Mouse (Mus musculus) right cerebral cortex, adult 18-20 months (tissue): Measurements from ENCODE around the gene Nipal1.

Experiments used
- DNase-seq: peaks from one replicate; pipeline ENCODE4 v3.0.0; 2022; ENCODE audit warnings: mixed read lengths

Nipal1 gene

GRCm38 (mm10) chr5:72666428-72666827 lies 18.8 kb downstream of the Nipal1 start:
- no peak for DNase-seq

DNA sequence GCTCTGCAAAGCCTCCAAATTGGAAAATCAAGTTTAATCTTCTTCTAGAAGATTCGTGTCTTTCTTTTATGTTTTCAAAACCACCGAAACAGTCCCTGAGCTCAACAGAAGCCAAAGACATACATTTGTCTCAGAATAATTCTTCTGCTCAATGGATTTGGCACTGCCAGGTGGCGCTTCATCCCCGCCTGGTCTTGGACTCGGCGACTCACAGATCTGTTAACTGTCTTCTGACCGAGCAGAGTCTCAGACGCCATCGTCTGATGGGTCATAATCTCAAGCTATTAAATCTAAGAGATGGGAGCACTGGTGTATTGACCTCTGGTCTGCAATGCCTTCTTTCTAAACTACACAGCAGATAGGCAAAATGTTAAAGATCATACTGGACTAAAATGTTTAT lies 20.8 kb downstream of the Nipal1 start:
- DNase-seq, result no peak

DNA sequence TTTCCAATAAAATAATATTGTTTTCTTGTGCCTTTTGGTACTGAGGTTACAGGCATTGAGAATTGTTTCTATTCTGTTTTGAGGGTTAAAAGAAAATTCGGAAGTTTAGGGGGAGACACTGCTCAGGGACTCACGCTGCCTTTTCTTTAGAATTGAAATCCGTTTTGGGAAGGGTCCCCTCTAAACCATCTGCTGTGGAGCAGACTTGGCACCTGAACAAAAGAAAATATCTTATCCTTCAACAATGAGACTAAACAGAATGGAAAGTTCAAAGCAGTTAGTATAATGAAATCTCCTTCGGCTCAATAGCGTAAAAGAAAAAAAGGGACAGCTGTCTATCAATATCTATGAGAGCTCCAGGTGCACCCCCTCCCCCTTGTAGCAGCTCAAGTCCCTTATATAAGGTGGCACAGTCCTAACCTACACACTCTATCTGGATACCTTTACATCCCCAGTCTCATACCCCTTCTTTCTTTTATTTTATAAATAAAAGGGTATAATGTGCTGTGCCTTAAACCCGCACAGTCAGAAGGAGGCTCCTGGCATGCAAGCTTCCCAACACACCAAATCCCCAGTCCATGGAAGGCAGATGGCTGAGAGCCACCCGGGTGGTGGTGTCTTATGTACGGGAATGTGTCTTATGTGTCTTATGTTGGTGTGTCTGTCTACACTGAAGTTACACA lies 23.6 kb downstream of the Nipal1 start:
- DNase-seq, result no peak

- DNase-seq, result no peak
Observed at GRCm38 (mm10) chr5:72674994-72675542, 27.5 kb downstream of the Nipal1 start.

GRCm38 (mm10) chr5:72681451-72681850 lies 33.9 kb downstream of the Nipal1 start:
- no peak for DNase-seq

DNA sequence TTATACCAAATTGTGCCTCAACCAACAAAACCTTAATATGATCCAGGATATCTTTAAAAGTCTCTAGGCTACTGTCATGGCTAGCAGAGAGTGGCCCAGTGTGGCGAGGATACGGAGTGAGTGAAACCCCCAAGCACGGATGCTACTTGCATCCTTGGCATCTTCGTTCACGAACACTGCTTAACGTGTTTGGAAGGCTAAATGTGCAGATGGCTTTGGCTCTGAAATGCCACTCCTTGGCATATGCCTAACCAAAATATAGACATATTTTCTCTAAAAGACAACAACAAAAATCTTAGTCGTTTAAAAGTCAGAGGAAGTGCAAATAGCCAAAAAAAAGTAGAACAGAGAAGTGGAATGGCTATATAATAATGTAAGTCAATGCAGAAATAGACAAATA lies 42.0 kb downstream of the Nipal1 start:
- no peak for DNase-seq

- no peak for DNase-seq
Observed at GRCm38 (mm10) chr5:72690516-72690915, 42.9 kb downstream of the Nipal1 start.

DNA sequence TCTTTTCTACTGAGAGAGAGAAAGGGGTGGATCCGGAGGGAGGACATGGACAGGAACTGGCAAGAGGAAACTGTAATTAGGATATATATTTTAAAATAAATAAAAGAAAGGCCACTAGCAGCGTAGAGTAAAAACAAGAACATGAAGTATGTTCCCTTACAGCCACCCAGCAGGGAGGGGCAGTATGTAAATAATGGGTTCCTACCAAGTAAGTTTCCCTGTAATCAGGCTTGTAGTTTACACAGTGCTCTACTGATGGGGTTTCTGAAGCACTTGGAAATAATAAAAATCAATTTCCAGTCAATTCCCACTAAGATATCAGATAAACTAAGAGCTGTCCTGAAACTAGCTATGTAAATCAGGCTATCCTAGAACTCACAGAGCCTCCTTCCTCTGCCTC lies 47.1 kb downstream of the Nipal1 start:
- DNase-seq, result no peak

DNA sequence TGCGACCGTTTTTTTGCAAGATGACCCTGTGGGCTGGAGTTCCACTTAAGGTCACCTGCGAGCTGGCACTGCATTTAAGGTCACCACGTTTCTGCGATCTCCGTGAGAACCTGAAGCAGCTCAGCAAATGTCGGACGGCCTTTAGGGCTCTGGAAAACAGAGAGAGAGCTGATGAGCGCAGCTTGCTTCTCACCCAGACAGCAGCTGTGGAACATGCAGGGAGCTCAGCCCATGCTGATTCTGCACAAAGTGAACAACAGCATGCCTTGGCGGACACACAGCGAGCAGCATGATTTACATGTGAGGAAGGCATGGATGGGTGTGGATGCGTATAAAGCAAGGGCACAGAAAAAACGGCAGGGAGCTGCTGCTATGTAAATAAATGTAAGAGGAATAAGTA lies 48.9 kb downstream of the Nipal1 start:
- DNase-seq, result peak; percentile 48

DNA sequence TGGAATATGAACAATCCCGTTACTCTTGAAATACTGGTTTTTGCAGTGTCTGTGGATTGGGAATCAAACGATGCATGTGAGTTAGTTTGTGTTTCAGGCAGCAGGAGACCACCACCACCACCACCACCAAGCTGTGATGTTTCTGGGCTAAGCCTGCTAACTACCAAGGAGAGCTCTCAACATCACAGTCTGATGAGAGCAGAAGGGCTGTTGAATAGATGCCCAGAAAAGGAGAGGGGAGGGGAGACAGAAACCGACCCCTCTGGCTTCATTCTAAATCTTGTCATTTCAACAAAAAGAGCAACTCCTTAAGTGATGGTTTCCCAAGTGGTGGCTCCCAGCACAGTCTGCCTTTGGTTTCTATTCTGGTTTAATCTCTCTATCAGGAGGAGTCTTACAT lies 50.7 kb downstream of the Nipal1 start:
- no peak for DNase-seq

DNA sequence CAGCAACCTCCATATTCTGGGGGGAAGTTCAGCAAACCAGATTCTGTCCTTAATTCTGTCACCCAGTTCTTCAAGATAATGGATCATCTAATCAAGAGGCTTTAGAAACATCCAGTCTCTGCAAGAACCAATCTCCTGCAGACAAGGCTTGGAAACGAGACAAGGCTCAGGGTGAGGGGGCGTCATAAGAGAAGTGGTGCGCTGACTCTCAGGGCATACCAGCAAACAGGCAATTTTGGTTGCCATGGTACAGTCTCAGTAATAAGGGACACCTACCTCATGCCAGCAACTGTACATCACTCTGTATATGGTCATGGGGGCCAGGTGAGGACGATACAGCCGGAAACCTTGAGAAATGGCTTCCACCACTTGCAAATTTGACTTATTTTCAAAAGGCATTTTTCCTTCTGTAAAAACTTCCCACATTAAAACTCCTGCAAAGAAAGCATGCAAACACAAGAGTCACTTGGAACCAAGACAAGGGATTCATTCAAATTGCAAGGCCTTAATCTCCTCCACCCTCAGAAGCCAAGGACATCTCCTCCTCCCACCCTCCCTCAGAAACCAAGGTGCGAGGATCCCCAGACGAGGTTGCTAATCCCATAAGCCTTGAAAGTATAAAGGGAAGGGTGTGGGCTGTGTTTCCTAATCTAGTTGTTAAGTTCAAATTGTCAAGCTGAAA lies 51.4 kb downstream of the Nipal1 start:
- DNase-seq, result peak; percentile 20

- no peak for DNase-seq
Observed at GRCm38 (mm10) chr5:72699500-72699818, 51.9 kb downstream of the Nipal1 start.

DNA sequence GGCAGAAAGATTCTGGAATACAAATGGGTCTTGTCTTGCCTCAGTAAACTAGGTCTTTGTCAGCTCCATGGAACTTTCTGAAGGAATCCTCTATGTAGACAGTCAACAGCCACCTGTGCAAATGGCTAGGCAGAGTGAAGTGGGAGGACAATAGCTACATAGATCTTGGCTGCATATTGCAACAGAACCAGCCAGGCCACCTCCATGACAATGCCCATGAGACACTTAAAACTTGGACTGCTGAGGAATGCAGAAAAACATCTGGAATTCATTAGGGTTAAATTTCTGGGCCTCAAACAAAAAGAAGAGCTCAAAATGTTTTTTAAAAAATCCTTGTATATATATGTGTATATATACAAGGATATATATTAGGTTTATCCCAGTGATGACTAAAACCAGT lies 54.6 kb downstream of the Nipal1 start:
- DNase-seq, result no peak

- no peak for DNase-seq
Observed at GRCm38 (mm10) chr5:72706095-72706494, 58.5 kb downstream of the Nipal1 start.

- no peak for DNase-seq
Observed at GRCm38 (mm10) chr5:72706722-72707121, 59.1 kb downstream of the Nipal1 start.

- DNase-seq, result no peak
Observed at GRCm38 (mm10) chr5:72709451-72709850, 61.9 kb downstream of the Nipal1 start.

- no peak for DNase-seq
Observed at GRCm38 (mm10) chr5:72709976-72710375, 62.4 kb downstream of the Nipal1 start.

DNA sequence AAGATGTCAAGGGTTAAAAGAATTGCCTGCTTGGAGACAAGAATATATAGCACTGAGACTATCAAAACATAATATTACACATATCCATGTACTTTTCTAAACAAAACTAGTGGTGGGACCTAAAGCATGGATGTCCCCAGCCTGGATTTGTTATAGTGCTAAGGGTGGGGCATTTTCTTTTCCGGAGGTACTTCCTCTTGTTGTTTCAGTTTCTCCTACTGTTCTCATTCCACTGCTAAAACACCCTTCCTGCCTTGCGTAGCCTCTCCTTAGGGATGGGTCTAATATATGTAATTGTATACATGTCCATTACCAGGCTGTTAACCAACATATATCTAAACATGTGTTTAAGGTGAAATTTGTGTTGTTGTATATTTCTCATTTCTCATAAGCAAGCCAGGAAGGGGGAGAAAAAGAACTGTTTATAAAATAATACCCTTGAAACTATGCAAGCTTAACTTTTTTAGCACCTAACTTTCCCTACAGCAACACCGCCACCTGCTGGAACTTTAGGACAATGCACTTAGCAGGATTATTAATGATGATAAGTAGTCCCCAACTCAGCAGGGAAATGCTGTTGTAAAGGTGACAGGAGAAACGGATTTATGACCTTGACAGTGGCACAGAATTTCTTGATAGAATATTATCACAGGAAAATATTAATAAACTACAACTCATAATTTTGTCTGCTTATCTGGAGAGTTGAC lies 63.1 kb downstream of the Nipal1 start:
- peak; percentile 38 for DNase-seq

GRCm38 (mm10) chr5:72720587-72720986 lies 73.0 kb downstream of the Nipal1 start:
- DNase-seq, result no peak
